Mouse (Mus musculus): ENCODE results near the gene Wsb1. TPM values are rescaled to one million over a fixed set of nuclear protein-coding genes. Genes with fewer than 3 reads are reported as not detected.

The Wsb1 gene
- total and polyA plus RNA-seq, 3 experiments: 66.7 to 345 (median 158) TPM

DNA sequence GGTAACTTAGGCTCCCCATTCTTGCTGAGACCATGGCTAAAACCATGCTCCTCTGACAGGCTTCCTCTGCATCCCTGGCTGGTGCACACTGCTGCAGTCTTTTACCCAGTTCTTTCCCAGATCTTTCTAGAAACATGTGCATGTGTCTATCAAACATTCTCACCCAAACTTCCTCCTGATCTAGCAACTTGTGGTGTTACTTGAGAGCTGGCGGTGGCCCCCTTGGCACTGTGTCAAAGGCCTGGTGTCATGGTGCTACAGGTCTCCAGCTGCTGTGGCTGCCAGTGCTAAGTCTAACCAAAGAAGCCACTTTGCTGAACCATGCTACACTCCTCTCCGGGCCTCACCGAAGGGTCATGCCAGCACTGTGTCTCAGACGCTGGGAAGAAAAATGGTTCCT is 55.9 kb downstream of the Wsb1 start:
- no peak overlapping the region for H3K4me3 ChIP-seq (ENCODE audit: low read depth, low read length)
- peaks cover 11% of the 10 kb centered on the region for H3K4me1 ChIP-seq (ENCODE audit: insufficient read depth, low read depth, low read length)
- DNase-seq (ENCODE audit: low spot score) (no peak), ATAC-seq (ENCODE audit: extremely low read depth, insufficient number of reproducible peaks, low FRiP score, poor library complexity, severe bottlenecking) (no peak)
- no peaks in the 10 kb centered on the region for H3K9me3 ChIP-seq (replicated peaks)
- no peaks in the 10 kb centered on the region for H3K36me3 ChIP-seq (replicated peaks)
- no peak for TF ChIP-seq GATA2 (IDR thresholded peaks at IDR 0.05; ENCODE audit: borderline replicate concordance, low read depth, low read length)
- no peak for TF ChIP-seq TAL1 (conservative IDR thresholded peaks at IDR 0.05; ENCODE audit: low read depth, low read length)
- no peak for TF ChIP-seq CTCF (IDR thresholded peaks at IDR 0.05; ENCODE audit: low read depth, low read length)
- TF ChIP-seq GATA1 (IDR thresholded peaks at IDR 0.05; ENCODE audit: borderline replicate concordance, low read length): no peak
- no peak for TF ChIP-seq POLR2AphosphoS5 (IDR thresholded peaks at IDR 0.05; ENCODE audit: insufficient replicate concordance, low read depth, low read length)
- H3K27me3 ChIP-seq (ENCODE audit: insufficient read depth, low read length): peaks cover 41% of the 10 kb centered on the region

DNA sequence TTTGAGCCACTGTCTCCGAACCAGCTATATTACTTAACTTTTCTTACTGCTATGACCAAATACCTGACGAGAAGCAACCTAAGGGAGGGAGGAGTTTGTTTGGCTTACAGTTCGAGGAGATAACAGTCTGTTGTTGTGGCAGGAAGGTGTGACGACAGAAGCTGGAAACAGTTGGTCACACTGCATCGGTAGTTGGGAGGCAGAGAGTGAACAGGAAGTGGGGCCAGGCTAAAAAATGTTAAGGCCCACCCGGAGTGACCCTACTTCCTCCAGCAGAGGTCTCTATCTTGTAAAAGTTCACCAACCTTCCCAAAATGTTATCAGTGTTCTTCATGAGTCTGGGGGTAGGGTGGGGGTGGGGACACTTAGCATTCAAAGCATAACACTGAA is 56.6 kb downstream of the Wsb1 start:
- TF ChIP-seq TAL1 (conservative IDR thresholded peaks at IDR 0.05; ENCODE audit: low read depth, low read length): no peak
- TF ChIP-seq GATA2 (IDR thresholded peaks at IDR 0.05; ENCODE audit: borderline replicate concordance, low read depth, low read length): no peak
- no peak for TF ChIP-seq GATA1 (IDR thresholded peaks at IDR 0.05; ENCODE audit: borderline replicate concordance, low read length)
- no peak for TF ChIP-seq POLR2AphosphoS5 (IDR thresholded peaks at IDR 0.05; ENCODE audit: insufficient replicate concordance, low read depth, low read length)
- no peak for TF ChIP-seq CTCF (IDR thresholded peaks at IDR 0.05; ENCODE audit: low read depth, low read length)
- H3K36me3 ChIP-seq (replicated peaks): no peaks in the 10 kb centered on the region
- DNase-seq (ENCODE audit: low spot score): no peak
- H3K4me3 ChIP-seq (ENCODE audit: low read depth, low read length): no peak overlapping the region
- H3K27me3 ChIP-seq (ENCODE audit: insufficient read depth, low read length): peaks cover 44% of the 10 kb centered on the region
- H3K9me3 ChIP-seq (replicated peaks): no peaks in the 10 kb centered on the region
- ATAC-seq (ENCODE audit: extremely low read depth, insufficient number of reproducible peaks, low FRiP score, poor library complexity, severe bottlenecking): no peak
- peaks cover 11% of the 10 kb centered on the region for H3K4me1 ChIP-seq (ENCODE audit: insufficient read depth, low read depth, low read length)

DNA sequence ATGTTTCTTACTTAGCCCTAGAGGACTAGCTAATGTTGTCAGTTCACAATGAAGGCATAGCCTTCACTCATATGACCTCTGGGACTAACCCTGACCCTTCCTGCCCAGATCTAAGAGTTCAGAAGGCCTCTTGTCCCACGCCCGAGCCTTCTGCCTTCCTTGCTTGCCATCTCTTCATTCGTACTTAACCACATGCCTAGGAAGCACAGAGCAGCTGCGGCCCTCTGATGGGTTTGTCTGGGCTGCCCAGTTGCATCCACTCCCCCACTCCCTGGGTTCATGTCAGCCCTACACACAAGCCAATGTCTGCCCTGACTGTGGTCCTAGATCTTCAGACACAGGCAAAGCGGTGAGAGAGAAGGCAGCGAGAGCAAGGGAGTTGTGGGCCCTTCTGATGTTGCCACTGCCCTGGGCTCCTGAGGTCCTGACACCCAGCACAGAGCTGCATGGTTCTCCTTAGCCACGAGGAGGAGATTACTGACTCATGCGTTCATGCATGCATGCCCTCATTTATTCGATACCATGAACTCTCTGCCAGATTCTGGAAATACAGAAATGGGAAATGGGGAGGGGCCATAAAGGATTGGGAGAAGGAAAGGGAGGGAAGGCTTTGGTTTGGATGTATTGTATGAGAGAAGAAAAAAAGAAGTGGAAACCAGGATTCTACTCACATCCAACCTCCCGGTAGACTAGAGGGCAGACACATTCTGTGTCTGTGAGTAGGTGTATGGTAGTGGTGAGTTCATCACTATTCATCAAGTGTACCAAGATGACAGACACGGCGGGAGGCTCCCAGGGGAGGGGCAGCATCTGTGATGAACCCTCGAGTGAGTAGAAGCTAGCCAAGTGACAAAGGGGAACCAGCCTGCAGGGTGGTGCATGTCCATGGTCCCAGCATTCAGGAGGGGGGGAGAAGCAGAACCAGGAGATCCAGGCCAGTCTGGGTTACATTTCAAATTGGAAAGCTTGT is 57.3 kb downstream of the Wsb1 start:
- no peaks in the 10 kb centered on the region for H3K9me3 ChIP-seq (replicated peaks)
- no peak overlapping the region for H3K4me3 ChIP-seq (ENCODE audit: low read depth, low read length)
- H3K4me1 ChIP-seq (ENCODE audit: insufficient read depth, low read depth, low read length): peaks cover 11% of the 10 kb centered on the region
- H3K36me3 ChIP-seq (replicated peaks): no peaks in the 10 kb centered on the region
- ATAC-seq (ENCODE audit: extremely low read depth, insufficient number of reproducible peaks, low FRiP score, poor library complexity, severe bottlenecking) (no peak), DNase-seq (ENCODE audit: low spot score) (no peak)
- H3K27me3 ChIP-seq (ENCODE audit: insufficient read depth, low read length): peaks cover 37% of the 10 kb centered on the region
- TF ChIP-seq GATA2 (IDR thresholded peaks at IDR 0.05; ENCODE audit: borderline replicate concordance, low read depth, low read length) (no peak), POLR2AphosphoS5 (IDR thresholded peaks at IDR 0.05; ENCODE audit: insufficient replicate concordance, low read depth, low read length) (no peak), TAL1 (conservative IDR thresholded peaks at IDR 0.05; ENCODE audit: low read depth, low read length) (no peak), GATA1 (IDR thresholded peaks at IDR 0.05; ENCODE audit: borderline replicate concordance, low read length) (no peak), CTCF (IDR thresholded peaks at IDR 0.05; ENCODE audit: low read depth, low read length) (no peak)

DNA sequence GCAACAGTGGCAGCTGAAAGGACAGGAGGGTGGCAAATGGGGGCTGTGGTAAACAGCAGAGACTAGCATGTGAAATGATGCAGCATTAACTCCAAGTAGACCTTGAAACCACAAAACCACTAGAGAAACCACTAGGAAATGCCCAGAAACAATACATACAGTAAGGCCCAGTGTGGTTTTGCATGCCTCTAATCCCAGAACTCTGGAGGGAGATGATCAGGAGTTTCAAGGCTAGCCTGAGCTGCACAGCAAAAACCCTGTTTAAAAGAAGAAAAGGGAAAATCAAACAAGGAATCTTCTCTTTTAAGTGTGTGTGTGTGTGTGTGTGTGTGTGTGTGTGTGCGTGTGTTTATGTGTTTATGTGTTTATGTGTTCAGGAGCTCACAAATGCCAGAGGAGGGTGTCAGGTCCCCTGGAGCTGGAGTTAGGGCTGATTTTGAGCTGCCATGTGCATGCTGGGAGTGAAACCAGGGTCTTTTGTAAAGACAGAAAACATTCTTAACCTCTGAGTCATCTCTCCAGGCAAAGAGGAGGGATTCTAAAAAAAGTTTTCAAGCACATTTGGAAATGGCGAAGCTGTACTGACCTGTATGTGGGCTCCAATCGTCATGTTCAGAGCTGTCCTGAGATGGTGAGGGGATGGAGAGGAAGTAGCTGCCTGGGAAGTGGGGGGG is 58.1 kb downstream of the Wsb1 start:
- H3K4me3 ChIP-seq (ENCODE audit: low read depth, low read length): no peak overlapping the region
- H3K36me3 ChIP-seq (replicated peaks): no peaks in the 10 kb centered on the region
- DNase-seq (ENCODE audit: low spot score): no peak
- no peaks in the 10 kb centered on the region for H3K9me3 ChIP-seq (replicated peaks)
- peaks cover 32% of the 10 kb centered on the region for H3K27me3 ChIP-seq (ENCODE audit: insufficient read depth, low read length)
- ATAC-seq (ENCODE audit: extremely low read depth, insufficient number of reproducible peaks, low FRiP score, poor library complexity, severe bottlenecking): no peak
- H3K4me1 ChIP-seq (ENCODE audit: insufficient read depth, low read depth, low read length): peaks cover 11% of the 10 kb centered on the region
- TF ChIP-seq GATA2 (IDR thresholded peaks at IDR 0.05; ENCODE audit: borderline replicate concordance, low read depth, low read length) (no peak), POLR2AphosphoS5 (IDR thresholded peaks at IDR 0.05; ENCODE audit: insufficient replicate concordance, low read depth, low read length) (no peak), TAL1 (conservative IDR thresholded peaks at IDR 0.05; ENCODE audit: low read depth, low read length) (no peak), CTCF (IDR thresholded peaks at IDR 0.05; ENCODE audit: low read depth, low read length) (no peak), GATA1 (IDR thresholded peaks at IDR 0.05; ENCODE audit: borderline replicate concordance, low read length) (no peak)

DNA sequence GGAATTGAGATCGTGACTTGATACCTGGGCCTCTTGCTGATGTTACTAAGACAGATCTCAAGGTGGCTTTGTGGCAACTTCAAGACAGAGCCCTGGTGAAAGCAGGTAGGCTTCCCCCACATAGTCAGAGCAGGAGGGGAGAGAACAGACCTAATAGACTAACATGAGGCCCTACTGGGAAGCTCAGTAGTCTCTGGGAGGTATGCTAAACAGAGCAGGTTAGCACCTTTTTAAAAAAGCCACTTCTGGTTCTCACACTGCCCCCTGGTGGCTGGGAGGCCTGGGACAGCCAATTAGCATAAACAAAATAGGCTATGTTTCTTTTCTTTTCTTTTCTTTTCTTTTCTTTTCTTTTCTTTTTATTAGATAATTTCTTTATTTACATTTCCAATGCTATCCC is 62.3 kb downstream of the Wsb1 start:
- H3K27me3 ChIP-seq (ENCODE audit: insufficient read depth, low read length): peaks cover 20% of the 10 kb centered on the region
- H3K4me1 ChIP-seq (ENCODE audit: insufficient read depth, low read depth, low read length): peaks cover 2% of the 10 kb centered on the region; the same call in 1 of the 2 replicates
- H3K36me3 ChIP-seq (replicated peaks): no peaks in the 10 kb centered on the region
- no peak overlapping the region; the same call in 1 of the 2 replicates for H3K4me3 ChIP-seq (ENCODE audit: low read depth, low read length)
- H3K9me3 ChIP-seq (replicated peaks): no peaks in the 10 kb centered on the region
- DNase-seq (ENCODE audit: low spot score): no peak
- ATAC-seq (ENCODE audit: extremely low read depth, insufficient number of reproducible peaks, low FRiP score, poor library complexity, severe bottlenecking): no peak
- TF ChIP-seq POLR2AphosphoS5 (IDR thresholded peaks at IDR 0.05; ENCODE audit: insufficient replicate concordance, low read depth, low read length) (no peak), CTCF (IDR thresholded peaks at IDR 0.05; ENCODE audit: low read depth, low read length) (peak; percentile 36; the same call in 1 of the 2 replicates)

DNA sequence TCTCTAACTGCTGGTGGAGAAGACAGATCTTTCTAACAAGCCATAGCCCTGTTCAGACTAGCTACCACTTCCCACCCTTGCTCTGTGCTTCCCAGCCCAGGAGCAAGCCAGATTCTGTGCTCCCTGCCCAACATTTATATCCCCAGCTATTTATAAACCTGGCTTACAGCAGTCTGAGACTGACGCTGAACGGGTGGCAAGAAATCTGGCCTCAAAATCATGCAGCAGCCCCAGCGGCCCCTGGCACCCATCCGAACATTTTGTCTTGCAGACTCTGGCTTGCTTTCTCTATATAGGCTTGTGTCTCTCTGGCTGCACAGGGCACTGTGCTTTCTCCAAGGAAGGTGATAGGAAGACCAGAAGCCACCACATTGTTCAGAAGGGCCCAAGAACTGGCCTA is 63.3 kb downstream of the Wsb1 start:
- no peak overlapping the region for H3K4me3 ChIP-seq (ENCODE audit: low read depth, low read length)
- ATAC-seq (ENCODE audit: extremely low read depth, insufficient number of reproducible peaks, low FRiP score, poor library complexity, severe bottlenecking): no peak

More for the DNA sequence above, 63.3 kb downstream of the Wsb1 start:
- Histone ChIP-seq H3K27me3 (ENCODE audit: insufficient read depth, low read length) (peaks cover 15% of the 10 kb centered on the region), H3K4me1 (ENCODE audit: insufficient read depth, low read depth, low read length) (peaks cover 2% of the 10 kb centered on the region; the same call in 1 of the 2 replicates), H3K36me3 (replicated peaks) (no peaks in the 10 kb centered on the region), H3K9me3 (replicated peaks) (no peaks in the 10 kb centered on the region)
- DNase-seq (ENCODE audit: low spot score): no peak
- TF ChIP-seq GATA1 (IDR thresholded peaks at IDR 0.05; ENCODE audit: borderline replicate concordance, low read length) (no peak), GATA2 (IDR thresholded peaks at IDR 0.05; ENCODE audit: borderline replicate concordance, low read depth, low read length) (no peak), TAL1 (conservative IDR thresholded peaks at IDR 0.05; ENCODE audit: low read depth, low read length) (no peak), CTCF (IDR thresholded peaks at IDR 0.05; ENCODE audit: low read depth, low read length) (no peak), POLR2AphosphoS5 (IDR thresholded peaks at IDR 0.05; ENCODE audit: insufficient replicate concordance, low read depth, low read length) (no peak)
